Mouse (Mus musculus): ENCODE measurements around the gene Pdzk1.

DNA sequence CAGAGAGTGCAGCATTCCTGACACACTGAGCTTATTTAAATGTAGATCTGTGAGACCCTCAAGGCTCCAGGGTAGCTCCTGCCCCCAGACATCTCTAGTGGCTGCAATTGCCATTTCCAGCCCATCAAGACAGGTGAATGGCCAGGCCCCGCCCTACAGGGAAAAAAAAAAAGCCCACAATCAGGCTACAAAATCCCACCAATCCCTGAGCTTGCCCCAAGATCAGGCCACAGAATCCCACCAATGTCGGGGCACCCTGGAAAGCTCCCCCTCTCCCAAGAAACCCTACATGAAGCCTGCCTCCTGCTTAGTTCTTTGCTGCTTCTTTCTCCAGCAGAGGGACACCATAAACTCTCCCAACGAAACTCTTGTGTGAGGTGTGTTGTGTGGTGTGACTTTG, 20.9 kb upstream of the Pdzk1 start:
- TF ChIP-seq CTCF (IDR thresholded peaks at IDR 0.05; ENCODE audit: low read depth) (no peak), EP300 (optimal IDR thresholded peaks at IDR 0.05) (no peak)
